Mouse (Mus musculus): ENCODE results near the gene Eri3. TPM values are rescaled to one million over a fixed set of nuclear protein-coding genes. Genes with fewer than 3 reads are reported as not detected.

Eri3 gene
- total RNA-seq (2021): 100 to 1,000 TPM; 199 to 226 TPM

DNA sequence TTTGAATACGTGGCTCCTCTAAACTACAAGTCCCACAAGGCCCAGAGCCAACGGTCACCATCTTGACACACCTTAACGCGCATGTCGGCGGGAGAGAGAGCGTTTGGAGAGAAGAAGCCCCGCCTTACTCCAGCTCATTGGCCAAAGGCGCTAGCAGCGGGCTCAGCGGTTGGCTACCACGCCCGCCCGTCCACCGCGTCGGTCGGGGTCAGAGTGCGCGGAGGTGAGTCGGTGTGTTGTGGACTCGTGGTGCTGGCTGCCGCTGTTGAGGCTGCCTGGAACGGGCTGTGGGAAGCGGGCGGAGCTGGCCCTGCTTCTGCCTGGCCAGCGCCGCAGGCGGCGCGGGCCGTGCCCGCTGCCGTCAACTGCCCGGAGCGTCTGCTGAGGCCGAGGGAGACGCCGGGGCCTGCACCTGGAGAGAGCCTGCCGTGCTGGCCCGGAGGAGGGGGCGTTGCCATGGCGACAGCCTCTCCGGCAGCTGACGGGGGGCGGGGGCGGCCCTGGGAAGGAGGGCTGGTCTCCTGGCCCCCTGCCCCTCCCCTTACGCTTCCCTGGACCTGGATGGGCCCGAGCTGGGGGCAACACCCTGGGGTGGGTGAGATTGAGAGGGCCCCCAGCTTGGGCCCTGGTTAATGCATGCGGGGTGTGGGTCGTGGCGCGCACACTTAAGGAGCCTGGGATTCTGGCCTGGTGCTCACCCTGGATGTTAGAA lies at the start of gene Eri3:
Gene Eri3, plus strand, starts transcription at position 226 of the 712 bp plus-strand sequence.
- DNase-seq (ENCODE audit: extremely low spot score in 1 of 2, low spot score in 1 of 2): peak; percentile 91 to 95

DNA sequence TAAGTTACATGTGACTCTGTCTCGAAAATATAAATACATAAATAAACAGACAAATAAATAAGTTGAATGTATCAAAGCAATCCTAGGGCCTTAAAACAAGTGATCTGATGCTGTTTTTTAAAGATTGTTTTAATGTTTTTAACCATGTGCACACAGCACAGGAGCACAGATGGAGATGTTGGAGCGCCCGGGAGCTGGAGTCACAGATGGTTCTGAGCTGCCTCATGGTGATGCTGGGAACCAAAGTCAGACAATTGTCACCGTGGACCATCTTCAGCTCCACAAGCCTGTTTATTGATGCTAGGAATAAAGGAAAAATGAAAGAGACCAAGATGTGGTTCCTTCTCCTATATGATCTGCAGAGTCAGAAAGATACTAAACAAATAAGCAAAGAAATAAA lies 31.9 kb upstream of the Eri3 start:
- no peak for DNase-seq (ENCODE audit: extremely low spot score in 1 of 2, low spot score in 1 of 2)

DNA sequence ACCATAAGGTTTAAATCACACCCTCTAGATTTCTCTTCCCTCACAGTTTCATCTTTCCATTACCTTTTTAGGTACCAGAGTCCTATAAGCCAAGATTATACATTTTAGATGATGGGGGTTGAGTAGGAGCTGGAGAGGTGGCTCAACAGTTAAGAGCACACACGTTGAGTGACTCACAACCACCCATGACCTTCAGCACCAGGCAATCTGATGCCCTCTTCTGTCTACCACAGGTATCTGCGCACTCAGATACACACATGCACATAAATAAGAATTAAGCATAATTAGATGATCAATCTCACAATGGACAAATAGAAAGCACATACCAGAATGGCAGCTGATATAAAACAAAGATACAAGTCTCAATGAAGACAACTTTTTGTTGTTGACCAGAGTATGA lies 28.8 kb upstream of the Eri3 start:
- DNase-seq (ENCODE audit: extremely low spot score in 1 of 2, low spot score in 1 of 2): no peak

DNA sequence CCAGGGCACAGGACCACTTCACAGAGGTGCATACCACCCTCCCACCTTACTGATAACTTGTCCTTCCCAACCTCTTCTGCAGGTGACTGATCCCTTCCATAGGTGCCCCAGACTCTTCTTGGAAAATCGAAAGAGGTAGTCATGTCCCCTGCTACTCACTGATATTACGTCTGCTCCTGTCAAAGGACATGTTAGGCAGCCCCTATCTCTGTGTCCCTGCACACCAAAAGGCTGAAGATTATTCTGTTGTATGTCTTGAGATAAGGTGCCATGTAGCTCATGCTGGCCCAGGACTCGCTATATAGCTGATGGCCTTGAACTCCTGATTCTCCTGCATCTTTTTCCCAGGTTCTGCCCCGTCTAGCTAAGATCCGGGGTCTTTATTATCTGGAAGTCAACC lies 24.2 kb upstream of the Eri3 start:
- DNase-seq (ENCODE audit: extremely low spot score in 1 of 2, low spot score in 1 of 2): no peak

DNA sequence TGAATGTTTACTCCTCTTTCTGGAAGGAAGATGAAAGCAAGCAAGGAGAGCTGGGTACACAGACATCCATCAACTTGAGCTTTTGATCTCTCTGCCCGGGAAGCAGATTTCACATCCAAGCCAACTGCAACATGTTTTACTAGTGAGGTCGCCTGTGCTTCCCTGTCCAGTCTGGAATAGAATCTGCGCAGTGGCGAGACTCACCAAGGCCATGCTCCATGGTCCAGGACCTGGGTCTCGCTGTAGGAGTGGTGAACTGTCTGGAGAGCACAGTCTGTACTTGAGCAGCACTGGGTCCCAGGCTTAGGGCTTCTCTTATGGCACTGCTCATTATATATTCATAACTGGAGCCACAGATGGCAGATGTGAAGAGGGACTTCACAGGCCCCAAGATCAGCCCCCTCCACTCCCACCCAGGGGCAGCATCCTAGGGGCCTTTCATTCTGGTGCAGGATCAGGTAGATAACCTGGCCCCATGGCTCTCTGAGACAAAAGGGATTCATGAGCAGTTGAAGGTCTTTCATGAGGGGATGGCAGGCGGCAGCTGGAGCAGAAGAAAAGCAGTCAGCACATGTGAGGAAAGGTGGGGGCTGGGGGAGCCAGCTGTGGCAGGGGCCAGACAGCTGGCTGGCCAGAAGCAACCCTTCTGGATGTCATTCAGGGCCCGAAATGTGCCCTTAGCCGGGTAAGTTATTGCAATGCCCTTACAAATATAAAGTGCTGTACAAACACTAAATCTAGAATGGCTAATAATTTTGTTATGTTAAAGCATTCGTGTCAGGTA lies 22.9 kb upstream of the Eri3 start:
- no peak for DNase-seq (ENCODE audit: extremely low spot score in 1 of 2, low spot score in 1 of 2)

DNA sequence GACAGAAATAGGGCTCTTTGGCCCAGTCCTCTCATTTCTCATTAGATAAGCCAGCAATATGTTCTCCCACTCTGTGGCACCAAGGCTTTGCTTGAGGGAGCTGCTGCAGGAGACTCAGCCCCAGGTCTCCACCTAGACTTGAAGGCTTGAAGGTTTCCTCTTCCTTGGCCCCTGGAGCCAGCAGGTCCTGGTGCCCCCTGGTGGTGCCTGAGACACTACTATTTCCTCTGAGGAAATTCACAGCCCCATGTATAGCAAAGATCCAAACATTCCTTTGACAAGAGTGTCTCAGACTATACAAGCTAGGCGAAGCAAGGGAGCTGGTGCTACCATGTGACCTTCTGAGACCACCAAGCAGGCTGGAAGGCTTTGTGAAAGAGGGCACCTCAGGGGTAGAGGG lies 22.2 kb upstream of the Eri3 start:
- DNase-seq (ENCODE audit: extremely low spot score in 1 of 2, low spot score in 1 of 2): peak in 1 of 2 experiments; percentile 47

DNA sequence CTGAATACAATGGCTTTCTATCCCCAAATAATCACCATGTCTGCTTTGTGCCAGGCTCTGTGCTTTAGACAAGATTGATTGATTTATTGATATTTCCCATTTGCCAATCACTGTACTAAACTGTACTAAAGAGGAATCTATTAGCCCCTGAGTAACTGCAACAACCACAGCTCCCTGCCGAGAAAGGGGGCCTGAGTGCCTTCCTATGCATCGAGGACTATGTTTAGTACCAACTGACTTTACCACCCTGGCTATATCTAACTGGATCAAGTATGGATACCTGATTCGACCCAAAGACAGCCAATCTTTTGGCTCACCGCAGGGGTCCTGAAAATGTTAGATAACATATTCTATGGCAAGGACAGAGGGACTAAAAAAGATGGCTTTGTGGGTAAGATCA lies 20.3 kb upstream of the Eri3 start:
- no peak for DNase-seq (ENCODE audit: extremely low spot score in 1 of 2, low spot score in 1 of 2)

DNA sequence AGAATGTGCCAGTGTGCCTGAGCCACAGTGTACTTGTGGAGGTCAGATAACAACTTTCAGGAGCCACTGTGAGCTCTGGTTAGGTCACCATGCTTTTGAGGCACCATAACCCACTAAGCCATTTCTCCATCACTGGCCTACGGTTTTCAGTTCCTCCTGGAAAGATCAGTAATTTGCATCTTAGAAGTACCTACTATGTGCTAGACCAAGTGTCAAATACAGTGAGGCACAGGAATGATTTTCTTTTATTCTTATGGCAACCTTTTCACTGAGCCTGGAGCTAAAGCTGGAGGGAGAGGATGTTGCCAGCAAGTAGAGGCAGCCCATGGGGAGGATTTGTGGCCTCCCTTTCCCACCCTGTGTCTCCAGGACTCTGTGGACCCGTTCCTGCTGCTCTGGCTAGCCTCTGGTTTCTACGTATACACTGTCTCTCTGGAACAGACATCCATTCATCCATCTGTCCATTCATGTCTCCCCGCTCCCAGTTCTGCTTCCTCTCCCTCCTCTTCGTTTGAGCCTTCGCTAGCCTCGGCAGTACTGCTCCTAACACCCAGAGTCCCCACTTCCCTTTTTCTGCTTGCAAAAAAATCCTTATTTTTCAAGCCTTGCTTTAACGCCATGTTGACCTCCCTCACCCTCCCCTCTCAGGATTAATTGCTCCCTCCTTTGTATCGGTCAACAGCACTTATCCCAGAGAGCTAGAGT lies 14.5 kb upstream of the Eri3 start:
- no peak for DNase-seq (ENCODE audit: extremely low spot score in 1 of 2, low spot score in 1 of 2)

DNA sequence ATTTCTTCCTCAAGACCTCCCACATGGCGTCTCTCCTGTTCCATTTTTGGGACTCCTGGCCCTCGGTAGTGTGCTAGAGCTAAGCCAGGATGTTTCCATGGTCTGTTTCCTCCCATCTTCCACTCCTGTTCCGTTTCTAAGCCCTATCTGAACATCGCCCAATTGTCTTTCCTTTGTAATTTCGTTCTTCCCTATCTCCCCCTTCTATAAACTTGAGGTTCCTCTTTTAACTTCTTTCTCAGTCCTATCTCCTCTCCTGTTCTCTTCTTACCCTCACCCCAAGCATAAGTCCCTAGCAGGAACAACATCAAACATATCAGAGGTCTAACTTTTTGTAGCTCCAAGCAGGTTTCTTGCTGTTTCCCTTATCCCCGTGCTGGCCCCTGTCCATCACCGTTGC lies 13.2 kb upstream of the Eri3 start:
- DNase-seq (ENCODE audit: extremely low spot score in 1 of 2, low spot score in 1 of 2): no peak

DNA sequence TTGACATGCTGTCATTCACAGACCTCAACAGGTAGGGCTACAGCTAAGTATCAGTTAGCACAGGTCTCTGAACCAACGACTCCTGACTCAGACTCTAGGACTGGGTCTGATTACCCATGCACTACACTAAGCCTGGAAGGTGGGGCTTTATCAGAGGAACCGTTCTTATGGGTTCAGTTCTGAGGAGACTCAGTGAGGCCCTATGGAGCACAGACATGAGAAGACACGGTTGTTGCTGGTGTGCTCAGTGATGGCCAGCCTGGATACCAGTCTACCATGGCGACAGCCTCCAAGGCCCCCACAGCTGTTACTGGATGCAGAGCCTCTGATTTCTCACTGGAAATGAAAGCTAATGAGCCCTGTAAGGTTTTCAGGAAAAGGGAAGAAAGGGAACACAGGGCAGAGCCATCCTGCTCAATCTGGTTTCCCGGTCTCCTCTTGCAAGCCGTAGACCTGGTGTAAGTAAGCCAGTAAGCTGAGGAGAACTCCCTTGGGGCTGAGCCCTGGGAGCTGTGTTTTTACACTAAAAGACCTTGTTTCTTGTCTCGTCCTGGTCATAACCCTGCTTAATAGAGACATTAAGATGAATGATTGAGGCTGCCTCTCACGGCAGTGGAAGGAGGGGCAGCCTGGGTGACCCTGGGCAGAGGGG lies 10.7 kb upstream of the Eri3 start:
- DNase-seq (ENCODE audit: extremely low spot score in 1 of 2, low spot score in 1 of 2): no peak

DNA sequence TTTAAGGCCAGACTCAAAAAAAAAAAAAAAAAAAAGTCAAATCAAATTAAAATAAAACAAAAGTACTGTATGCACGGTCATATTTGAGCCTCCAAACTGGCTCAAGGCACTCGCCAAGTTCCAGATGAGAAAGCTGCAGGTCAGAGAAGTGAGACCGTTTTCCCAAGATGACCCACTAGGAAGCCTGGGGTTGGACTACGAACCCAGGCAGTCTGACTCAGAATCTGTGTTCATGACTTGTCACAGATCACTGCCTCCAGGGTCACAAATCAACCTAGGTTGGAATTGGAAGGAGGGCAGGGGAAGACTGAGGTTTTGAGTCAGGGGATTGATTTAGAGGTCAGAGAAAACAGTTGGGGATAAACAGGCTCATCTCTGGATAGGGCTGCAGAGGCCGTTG lies 9.6 kb upstream of the Eri3 start:
- no peak for DNase-seq (ENCODE audit: extremely low spot score in 1 of 2, low spot score in 1 of 2)

DNA sequence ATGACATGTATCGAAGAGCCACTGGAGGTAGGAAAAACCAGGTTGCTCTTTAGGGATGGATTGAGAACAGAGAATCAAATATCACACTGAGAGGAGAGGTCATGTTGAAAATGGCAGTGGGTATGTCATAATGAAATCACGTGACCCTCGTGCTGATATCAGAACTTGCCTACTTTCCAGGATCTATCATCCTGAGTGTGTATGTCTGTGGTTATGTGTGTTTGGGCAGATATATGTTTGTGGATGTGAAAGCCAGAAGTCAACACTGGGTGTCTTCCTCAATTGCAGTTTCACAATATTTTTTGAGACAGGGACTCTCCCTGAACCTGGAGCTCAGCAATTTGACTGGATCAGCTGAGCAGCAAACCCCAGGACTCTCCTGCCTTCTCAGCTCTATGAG lies 4.7 kb upstream of the Eri3 start:
- no peak for DNase-seq (ENCODE audit: extremely low spot score in 1 of 2, low spot score in 1 of 2)

DNA sequence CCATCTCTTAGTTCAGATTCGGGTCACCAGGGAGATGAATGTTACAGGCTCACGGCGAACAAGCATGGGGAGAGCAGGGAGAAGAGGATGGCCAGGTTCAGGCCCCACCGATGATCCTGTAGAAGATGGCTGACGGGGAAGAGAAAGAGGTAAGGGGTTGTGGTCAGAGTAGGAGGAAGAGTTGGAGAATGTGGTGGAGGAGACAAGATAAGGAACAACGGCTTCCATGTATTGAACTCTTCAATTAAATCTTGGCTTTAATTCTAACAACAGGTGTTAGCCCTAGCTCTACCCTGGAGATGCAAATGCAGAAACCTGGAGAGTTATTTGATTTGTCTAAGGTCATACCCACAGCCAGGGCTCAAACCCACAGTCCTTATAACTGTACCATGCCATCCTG lies 3.5 kb upstream of the Eri3 start:
- no peak for DNase-seq (ENCODE audit: extremely low spot score in 1 of 2, low spot score in 1 of 2)

DNA sequence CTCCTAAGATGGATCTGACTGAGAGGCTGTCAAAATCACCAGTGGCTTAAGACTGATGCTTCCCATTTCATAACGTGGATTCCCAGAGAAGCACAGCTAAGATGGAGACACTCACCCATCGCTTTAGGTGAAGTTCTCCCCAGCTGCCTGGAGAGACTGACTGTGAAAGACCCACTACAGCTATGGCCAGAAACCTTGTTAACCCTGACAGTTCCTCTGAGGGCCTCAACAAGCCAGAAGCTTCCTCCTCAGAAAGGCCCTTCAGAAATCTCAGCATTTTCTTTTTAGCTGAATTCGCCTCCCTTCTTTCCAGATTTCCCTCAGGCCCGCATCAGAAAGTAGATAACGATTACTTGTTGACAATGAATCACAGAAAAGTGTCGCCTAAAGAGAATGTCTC lies 589 bp upstream of the Eri3 start:
- DNase-seq (ENCODE audit: extremely low spot score in 1 of 2, low spot score in 1 of 2): no peak

DNA sequence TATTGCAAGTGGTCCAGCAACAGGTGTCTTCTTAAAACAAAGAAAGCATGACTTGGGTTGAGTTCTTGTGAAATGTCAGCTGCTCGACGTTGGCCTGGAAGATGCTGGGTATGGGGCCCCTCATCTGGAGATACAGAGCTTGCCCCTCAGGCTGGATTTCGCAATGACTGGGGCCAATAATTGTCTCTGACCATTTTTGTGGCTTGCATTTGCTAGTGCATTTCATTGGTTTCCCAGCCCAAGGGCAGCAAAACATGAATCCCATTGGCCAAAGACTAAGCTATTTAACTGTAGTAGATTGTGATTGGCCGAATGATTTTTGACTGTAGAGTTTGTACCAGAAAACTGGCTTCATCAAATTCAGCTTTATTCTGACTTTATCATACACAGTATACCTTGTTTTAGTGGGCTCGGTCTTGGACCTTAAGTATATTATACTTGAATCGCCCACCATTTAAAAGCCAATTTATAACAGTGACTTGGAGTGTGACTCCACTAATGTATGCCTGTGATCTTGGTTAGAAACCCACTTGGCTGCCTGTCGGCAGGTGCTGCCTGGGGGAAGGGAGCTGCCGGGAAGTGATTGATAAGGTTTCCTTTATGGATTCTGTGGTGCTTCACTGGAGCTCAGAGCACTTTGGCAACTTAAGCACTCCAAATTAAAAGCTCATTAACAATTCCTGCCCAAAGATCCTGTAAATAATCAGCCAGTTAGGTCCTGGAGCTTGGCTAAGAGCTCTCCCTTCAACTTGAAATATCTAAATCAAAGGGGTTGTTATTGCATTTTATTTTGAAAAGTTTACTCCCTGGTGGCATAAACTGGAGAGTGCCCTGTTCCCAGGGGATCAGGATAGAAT lies 1.2 kb downstream of the Eri3 start:
- no peak for DNase-seq (ENCODE audit: extremely low spot score in 1 of 2, low spot score in 1 of 2)

DNA sequence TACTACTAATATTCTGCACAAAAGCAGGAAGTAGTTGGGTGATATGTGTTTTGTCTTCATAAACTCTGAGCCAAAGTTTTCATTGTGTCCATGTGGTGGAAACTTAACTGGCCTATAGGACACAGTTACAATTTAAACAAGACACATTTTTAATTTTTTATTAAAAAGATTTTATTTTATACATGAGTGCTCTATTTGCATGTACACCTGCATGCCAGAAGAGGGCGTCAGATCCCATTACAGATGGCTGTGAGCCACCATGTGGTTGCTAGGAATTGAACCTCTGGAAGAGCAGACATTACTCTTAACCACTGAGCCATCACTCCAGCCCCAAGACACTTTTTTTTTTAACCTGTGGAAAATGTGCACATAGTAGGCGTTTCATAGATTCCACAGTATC lies 5.3 kb downstream of the Eri3 start:
- DNase-seq (ENCODE audit: extremely low spot score in 1 of 2, low spot score in 1 of 2): no peak

DNA sequence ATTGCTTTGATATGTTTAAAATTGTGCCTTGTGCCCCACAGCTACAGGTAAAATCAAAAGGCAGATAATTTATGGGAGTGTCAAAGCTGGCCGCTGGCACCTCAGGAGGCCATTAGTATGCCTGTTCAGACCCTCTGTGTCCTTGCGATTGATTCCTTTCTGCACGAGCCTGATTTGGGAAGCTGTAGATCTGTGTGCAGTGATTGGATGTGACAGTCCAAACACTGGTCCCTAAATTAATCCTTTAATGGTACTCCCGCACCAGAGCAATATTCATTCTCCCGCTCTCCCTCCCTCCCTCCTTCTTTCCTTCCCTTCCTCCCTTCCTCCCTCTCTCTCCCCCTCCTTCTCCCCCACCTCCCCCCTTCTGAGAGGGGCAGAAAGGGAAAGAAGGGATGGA lies 6.2 kb downstream of the Eri3 start:
- DNase-seq (ENCODE audit: extremely low spot score in 1 of 2, low spot score in 1 of 2): no peak

DNA sequence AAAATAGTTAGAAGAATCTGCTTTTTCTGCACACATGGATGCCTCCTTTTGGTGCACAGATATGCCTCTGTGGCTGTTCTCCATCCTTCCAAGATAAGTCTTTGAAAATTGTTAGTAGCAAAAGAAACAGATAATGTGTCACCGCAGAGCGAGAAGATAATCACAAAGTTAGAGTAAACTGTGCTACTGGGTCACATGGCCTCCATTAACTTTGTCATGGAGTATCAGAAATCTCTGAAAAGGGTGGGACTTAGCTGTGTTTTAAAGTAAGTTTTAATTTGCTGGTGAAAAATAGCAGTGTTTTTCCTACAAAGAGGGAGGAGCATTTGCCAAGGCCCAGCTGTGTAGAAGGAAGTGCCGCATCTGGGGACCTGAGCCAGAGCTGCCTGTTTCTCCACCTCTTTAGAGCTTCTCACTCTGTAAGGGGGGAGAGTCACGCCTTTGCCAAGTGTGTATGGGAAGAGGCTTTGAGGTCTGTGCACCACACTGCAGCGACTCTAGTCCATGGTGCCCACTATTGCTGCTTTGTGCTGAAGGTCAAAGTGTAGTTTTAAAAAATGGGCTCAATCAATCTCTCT lies 7.0 kb downstream of the Eri3 start:
- no peak for DNase-seq (ENCODE audit: extremely low spot score in 1 of 2, low spot score in 1 of 2)

DNA sequence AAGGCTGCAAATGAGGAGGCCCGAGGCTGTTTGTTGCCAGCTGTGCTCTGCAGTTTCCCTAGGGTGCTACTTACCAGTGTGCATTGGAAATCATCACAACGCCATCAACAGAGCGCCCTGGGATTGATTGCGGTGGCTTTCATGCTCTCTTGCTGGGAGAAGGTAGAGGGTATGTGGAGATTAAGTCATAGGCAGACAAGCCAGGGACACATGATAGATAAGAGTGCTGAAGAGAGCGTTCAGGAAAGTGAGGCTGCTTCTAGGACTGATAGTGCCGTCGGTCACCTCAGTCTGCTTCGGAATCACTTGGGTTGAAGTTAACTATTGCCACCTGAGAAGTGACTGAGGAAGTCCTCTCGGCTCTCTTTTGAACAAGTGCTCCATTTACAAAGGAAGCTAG lies 13.8 kb downstream of the Eri3 start:
- no peak for DNase-seq (ENCODE audit: extremely low spot score in 1 of 2, low spot score in 1 of 2)

DNA sequence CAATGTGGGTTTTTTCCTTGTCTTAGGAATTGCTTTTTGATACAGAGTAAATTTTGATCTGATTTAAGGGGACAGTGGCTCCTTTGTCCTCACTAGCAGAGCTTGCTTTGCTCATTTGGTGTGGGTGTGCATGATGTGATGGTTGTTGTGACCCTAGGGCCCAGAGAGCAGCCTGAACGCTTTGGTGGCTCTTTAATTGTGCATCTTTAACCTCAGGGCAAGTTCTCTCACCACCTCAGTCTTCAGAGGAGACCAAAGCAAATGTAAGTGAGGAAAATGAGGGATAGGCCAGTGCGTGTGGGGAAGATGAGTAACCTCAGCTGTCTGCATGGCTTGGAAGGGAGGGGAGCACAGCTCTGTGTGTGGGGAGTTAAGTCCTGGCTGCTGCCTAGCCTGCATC lies 18.7 kb downstream of the Eri3 start:
- DNase-seq (ENCODE audit: extremely low spot score in 1 of 2, low spot score in 1 of 2): no peak

All from layer of hippocampus, postnatal 25 days (tissue).